Mouse (Mus musculus) ES-E14 (cell line): ENCODE measurements around the gene Kera.

Experiments used
- CHD2 ChIP-seq: IDR thresholded peaks from 2 replicates; pipeline ENCODE4 v1.6.1; 2014; ENCODE audit warnings: mild to moderate bottlenecking, low read depth, low read length, inconsistent platforms
- HCFC1 ChIP-seq: IDR thresholded peaks from 2 replicates; pipeline ENCODE4 v1.6.1; 2012; ENCODE audit warnings: low read length, inconsistent platforms, borderline replicate concordance; ENCODE audit not compliant: insufficient read depth
- MAFK ChIP-seq: IDR thresholded peaks from 2 replicates; pipeline ENCODE4 v1.6.1; 2014; ENCODE audit warnings: mild to moderate bottlenecking, low read depth, low read length, inconsistent platforms; ENCODE audit not compliant: insufficient read depth
- ZC3H11A ChIP-seq: IDR thresholded peaks from 2 replicates; pipeline ENCODE4 v1.6.1; 2012; ENCODE audit warnings: low read depth, mild to moderate bottlenecking, inconsistent platforms, low read length, borderline replicate concordance

GRCm38 (mm10) chr10:97582543-97583231 lies 24.0 kb upstream of the Kera start:
- TF ChIP-seq HCFC1 (no peak), ZC3H11A (no peak), CHD2 (no peak), MAFK (no peak)
